Mouse (Mus musculus) layer of hippocampus, adult 11-12 months (tissue): ENCODE measurements at regions not wholly inside any gene's neighbourhood (a gene's known extent, or its start where the extent isn't known, plus 50 kb on each side); places are given as distances from the start of the nearest gene placed in this dataset.

ENCODE experiments used
- DNase-seq: peaks from one replicate; pipeline ENCODE4 v3.0.0; 2022; ENCODE audit warnings: low spot score

- DNase-seq: peak; percentile 64
These were observed 283.0 kb upstream of the Plxna2 start for GRCm38 (mm10) chr1:194334752-194335719.

- no peak for DNase-seq
These were observed 285.4 kb upstream of the Plxna2 start for GRCm38 (mm10) chr1:194332639-194333038.

- DNase-seq: no peak
These were observed 287.5 kb upstream of the Plxna2 start for GRCm38 (mm10) chr1:194330471-194330870.

GRCm38 (mm10) chr1:194320320-194321036 is 297.5 kb upstream of the Plxna2 start:
- DNase-seq: no peak

GRCm38 (mm10) chr1:194318351-194318750 is 299.7 kb upstream of the Plxna2 start:
- DNase-seq: no peak

- DNase-seq: no peak
These were observed 302.4 kb upstream of the Plxna2 start for GRCm38 (mm10) chr1:194315593-194315992.

GRCm38 (mm10) chr1:194310373-194310772 is 307.6 kb upstream of the Plxna2 start:
- DNase-seq: no peak

GRCm38 (mm10) chr1:194308648-194309047 is 309.4 kb upstream of the Plxna2 start:
- no peak for DNase-seq

- DNase-seq: no peak
These were observed 314.1 kb upstream of the Plxna2 start for GRCm38 (mm10) chr1:194303951-194304350.

- DNase-seq: no peak
These were observed 315.2 kb upstream of the Plxna2 start for GRCm38 (mm10) chr1:194302775-194303174.

- peak; percentile 21 for DNase-seq
These were observed 336.1 kb upstream of the Plxna2 start for GRCm38 (mm10) chr1:194281941-194282340.

- DNase-seq: no peak
These were observed 350.0 kb upstream of the Plxna2 start for GRCm38 (mm10) chr1:194268028-194268427.

GRCm38 (mm10) chr1:194262374-194262773 is 355.6 kb upstream of the Plxna2 start:
- DNase-seq: no peak

GRCm38 (mm10) chr1:194259957-194260356 is 358.1 kb upstream of the Plxna2 start:
- no peak for DNase-seq

- no peak for DNase-seq
These were observed 373.1 kb upstream of the Plxna2 start for GRCm38 (mm10) chr1:194244776-194245366.

GRCm38 (mm10) chr1:194241111-194241510 is 376.9 kb upstream of the Plxna2 start:
- DNase-seq: no peak

GRCm38 (mm10) chr1:194231206-194231605 is 386.8 kb upstream of the Plxna2 start:
- peak; percentile 27 for DNase-seq

- DNase-seq: no peak
These were observed 391.4 kb upstream of the Plxna2 start for GRCm38 (mm10) chr1:194226550-194227160.

- DNase-seq: no peak
These were observed 392.2 kb upstream of the Plxna2 start for GRCm38 (mm10) chr1:194225786-194226185.

- no peak for DNase-seq
These were observed 394.0 kb upstream of the Plxna2 start for GRCm38 (mm10) chr1:194224046-194224445.

GRCm38 (mm10) chr1:194223610-194224009 is 394.4 kb upstream of the Plxna2 start:
- no peak for DNase-seq

- peak; percentile 71 for DNase-seq
These were observed 395.0 kb upstream of the Plxna2 start for GRCm38 (mm10) chr1:194223015-194223414.
